Mouse (Mus musculus) liver, adult 2 months (tissue): ENCODE data around the gene Plekhh3.
"Not testable (repeated sequence)": the region's sequence is repeated elsewhere in the genome, so short reads cannot be mapped to it uniquely, and the experiment has no call there.

Experiments
- CTCF ChIP-seq: fragments of 200-500 bp; IDR thresholded peaks from 2 replicates; pipeline ENCODE4 v1.5.1; 2011; ENCODE audit warnings: low read depth, low read length, control low read depth
- POLR2A ChIP-seq: fragments of 200-500 bp; IDR thresholded peaks from 2 replicates; pipeline ENCODE4 v1.6.1; 2011; ENCODE audit warnings: low read length, control low read depth; ENCODE audit not compliant: insufficient read depth; ENCODE audit errors: extremely low read depth

GRCm38 (mm10) chr11:101160151-101160550 lies 11.0 kb downstream of the Plekhh3 start:
- TF ChIP-seq POLR2A, CTCF: not testable (repeated sequence)
